Mouse (Mus musculus): ENCODE results near the gene Klk4. TPM values are rescaled to one million over a fixed set of nuclear protein-coding genes. Genes with fewer than 3 reads are reported as not detected.

Klk4 gene
- total RNA-seq (2014; rRNA removed): 0.71 TPM in 1 of 2 replicates, not detected in the other
- 1.1 and 1.3 TPM in 2 replicates for polyA plus RNA-seq (2015; fragmentation: Nextera tagmentation; extraction: Ambion mirVana)

- H3K4me2 ChIP-seq (ENCODE audit: low read depth): no peak within 1 kb of the TSS
- H3K9ac ChIP-seq: no peak within 1 kb of the TSS
- no peak within 1 kb of the TSS for H3K4me3 ChIP-seq (ENCODE audit: low read depth, low read length)
- no peak within 1 kb of the TSS for H3K27ac ChIP-seq (ENCODE audit: low read depth, low read length)
- H3K9me3 ChIP-seq (ENCODE audit: low read length): no peaks in the 10 kb centered on the region
- ATAC-seq (no peak), DNase-seq (no peak)
- H3K27me3 ChIP-seq (ENCODE audit: insufficient read depth, low read length): peaks cover 4% of the 10 kb centered on the region; the same call in 1 of the 2 replicates
- no peaks in the 10 kb centered on the region for H3K36me3 ChIP-seq (ENCODE audit: insufficient read depth)
- 6% methylated on average over 3 of the region's 3 CpGs for WGBS
- H3K4me1 ChIP-seq (ENCODE audit: insufficient read depth): no peaks in the 10 kb centered on the region
- no peak for TF ChIP-seq CTCF (IDR thresholded peaks at IDR 0.05; ENCODE audit: low read depth)
These were observed at the start of gene Klk4 for GRCm38 (mm10) chr7:43880912-43881311. Klk4 (plus strand) TSS chr7:43881160.

- no peaks in the 10 kb centered on the region for H3K36me3 ChIP-seq (ENCODE audit: insufficient read depth)
- no peak within 1 kb of the TSS for H3K4me2 ChIP-seq (ENCODE audit: low read depth)
- no peak within 1 kb of the TSS for H3K9ac ChIP-seq
- no peak within 1 kb of the TSS for H3K27ac ChIP-seq (ENCODE audit: low read depth, low read length)
- WGBS: 68% methylated on average over 3 of the region's 3 CpGs
- no peak for TF ChIP-seq CTCF (IDR thresholded peaks at IDR 0.05; ENCODE audit: low read depth)
- H3K4me1 ChIP-seq (ENCODE audit: insufficient read depth): no peaks in the 10 kb centered on the region
- ATAC-seq (no peak), DNase-seq (no peak)
- no peaks in the 10 kb centered on the region for H3K9me3 ChIP-seq (ENCODE audit: low read length)
- H3K4me3 ChIP-seq (ENCODE audit: low read depth, low read length): no peak within 1 kb of the TSS
- H3K27me3 ChIP-seq (ENCODE audit: insufficient read depth, low read length): no peaks in the 10 kb centered on the region
These were observed 39.3 kb upstream of the Klk4 start, which contains the start of gene Klk5 for GRCm38 (mm10) chr7:43841701-43842100. Klk5 (plus strand) TSS chr7:43841971.

DNA sequence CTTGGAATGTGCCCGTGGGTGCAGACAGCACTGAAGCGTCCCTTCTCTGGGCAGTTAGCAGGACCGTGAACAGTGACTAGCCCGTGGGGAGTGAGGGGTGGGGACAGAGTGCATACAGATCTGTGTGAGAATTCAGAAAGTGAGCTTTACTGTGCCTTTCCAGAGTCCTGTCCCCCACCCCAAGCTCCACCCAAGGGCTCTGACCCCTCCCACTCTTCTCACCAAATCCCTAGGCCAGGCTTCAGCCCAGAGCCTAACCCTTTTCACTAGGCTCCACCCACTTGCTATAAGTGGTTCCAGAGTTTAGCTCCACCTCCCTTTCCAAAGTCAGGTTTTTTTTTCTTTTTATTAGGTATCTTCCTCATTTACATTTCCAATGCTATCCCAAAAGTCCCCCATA is 37.2 kb upstream of the Klk4 start:
- DNase-seq (no peak), ATAC-seq (no peak)
- Histone ChIP-seq H3K4me2 (ENCODE audit: low read depth) (no peak overlapping the region), H3K9me3 (ENCODE audit: low read length) (no peaks in the 10 kb centered on the region), H3K4me1 (ENCODE audit: insufficient read depth) (no peaks in the 10 kb centered on the region), H3K27ac (ENCODE audit: low read depth, low read length) (no peak overlapping the region), H3K27me3 (ENCODE audit: insufficient read depth, low read length) (no peaks in the 10 kb centered on the region), H3K36me3 (ENCODE audit: insufficient read depth) (no peaks in the 10 kb centered on the region), H3K9ac (no peak overlapping the region), H3K4me3 (ENCODE audit: low read depth, low read length) (no peak overlapping the region)
- no peak for TF ChIP-seq CTCF (IDR thresholded peaks at IDR 0.05; ENCODE audit: low read depth)
- WGBS: 92% methylated on average over 4 of the region's 4 CpGs

GRCm38 (mm10) chr7:43851616-43852015 is 29.3 kb upstream of the Klk4 start:
- 89% methylated on average over 6 of the region's 6 CpGs for WGBS

GRCm38 (mm10) chr7:43854642-43855380 is 26.1 kb upstream of the Klk4 start:
- no peaks in the 10 kb centered on the region for H3K4me1 ChIP-seq (ENCODE audit: insufficient read depth)
- no peak overlapping the region for H3K9ac ChIP-seq
- no peak overlapping the region for H3K27ac ChIP-seq (ENCODE audit: low read depth, low read length)
- ATAC-seq: no peak
- H3K36me3 ChIP-seq (ENCODE audit: insufficient read depth): no peaks in the 10 kb centered on the region
- no peak for DNase-seq
- no peak overlapping the region for H3K4me2 ChIP-seq (ENCODE audit: low read depth)
- TF ChIP-seq CTCF (IDR thresholded peaks at IDR 0.05; ENCODE audit: low read depth): no peak
- H3K4me3 ChIP-seq (ENCODE audit: low read depth, low read length): no peak overlapping the region
- no peaks in the 10 kb centered on the region for H3K9me3 ChIP-seq (ENCODE audit: low read length)
- WGBS: 84% methylated on average over 9 of the region's 9 CpGs
- no peaks in the 10 kb centered on the region for H3K27me3 ChIP-seq (ENCODE audit: insufficient read depth, low read length)

More at GRCm38 (mm10) chr7:43851616-43852015, 29.3 kb upstream of the Klk4 start:
- no peaks in the 10 kb centered on the region for H3K27me3 ChIP-seq (ENCODE audit: insufficient read depth, low read length)
- DNase-seq (no peak), ATAC-seq (no peak)
- no peaks in the 10 kb centered on the region for H3K36me3 ChIP-seq (ENCODE audit: insufficient read depth)
- no peaks in the 10 kb centered on the region for H3K4me1 ChIP-seq (ENCODE audit: insufficient read depth)
- no peaks in the 10 kb centered on the region for H3K9me3 ChIP-seq (ENCODE audit: low read length)
- no peak overlapping the region for H3K4me2 ChIP-seq (ENCODE audit: low read depth)
- no peak for TF ChIP-seq CTCF (IDR thresholded peaks at IDR 0.05; ENCODE audit: low read depth)
- no peak overlapping the region for H3K4me3 ChIP-seq (ENCODE audit: low read depth, low read length)
- no peak overlapping the region for H3K9ac ChIP-seq
- H3K27ac ChIP-seq (ENCODE audit: low read depth, low read length): no peak overlapping the region

- H3K4me1 ChIP-seq (ENCODE audit: insufficient read depth): no peaks in the 10 kb centered on the region
- no peak overlapping the region for H3K27ac ChIP-seq (ENCODE audit: low read depth, low read length)
- H3K27me3 ChIP-seq (ENCODE audit: insufficient read depth, low read length): no peaks in the 10 kb centered on the region
- 75% methylated on average over 3 of the region's 3 CpGs for WGBS
- DNase-seq (no peak), ATAC-seq (no peak)
- no peak overlapping the region for H3K9ac ChIP-seq
- no peaks in the 10 kb centered on the region for H3K36me3 ChIP-seq (ENCODE audit: insufficient read depth)
- no peak overlapping the region for H3K4me3 ChIP-seq (ENCODE audit: low read depth, low read length)
- TF ChIP-seq CTCF (IDR thresholded peaks at IDR 0.05; ENCODE audit: low read depth): no peak
- H3K4me2 ChIP-seq (ENCODE audit: low read depth): no peak overlapping the region
- H3K9me3 ChIP-seq (ENCODE audit: low read length): no peaks in the 10 kb centered on the region
These were observed 25.3 kb upstream of the Klk4 start for GRCm38 (mm10) chr7:43855709-43856108.

GRCm38 (mm10) chr7:43856307-43856706 is 24.7 kb upstream of the Klk4 start:
- TF ChIP-seq CTCF (IDR thresholded peaks at IDR 0.05; ENCODE audit: low read depth): no peak

More at GRCm38 (mm10) chr7:43856307-43856706, 24.7 kb upstream of the Klk4 start:
- ATAC-seq: no peak
- Histone ChIP-seq H3K4me1 (ENCODE audit: insufficient read depth) (no peaks in the 10 kb centered on the region), H3K4me3 (ENCODE audit: low read depth, low read length) (no peak overlapping the region), H3K4me2 (ENCODE audit: low read depth) (no peak overlapping the region), H3K9ac (no peak overlapping the region), H3K27me3 (ENCODE audit: insufficient read depth, low read length) (no peaks in the 10 kb centered on the region), H3K9me3 (ENCODE audit: low read length) (no peaks in the 10 kb centered on the region), H3K36me3 (ENCODE audit: insufficient read depth) (no peaks in the 10 kb centered on the region), H3K27ac (ENCODE audit: low read depth, low read length) (no peak overlapping the region)
- no peak for DNase-seq
- WGBS: 86% methylated on average over 7 of the region's 7 CpGs

Data from forebrain, postnatal 0 days (tissue).